Mouse (Mus musculus): ENCODE measurements around the gene Gdf15. TPM values are rescaled to one million over a fixed set of nuclear protein-coding genes. Genes with fewer than 3 reads are reported as not detected.

Gene Gdf15
- polyA plus RNA-seq, 1 experiment: 5.4 TPM

DNA sequence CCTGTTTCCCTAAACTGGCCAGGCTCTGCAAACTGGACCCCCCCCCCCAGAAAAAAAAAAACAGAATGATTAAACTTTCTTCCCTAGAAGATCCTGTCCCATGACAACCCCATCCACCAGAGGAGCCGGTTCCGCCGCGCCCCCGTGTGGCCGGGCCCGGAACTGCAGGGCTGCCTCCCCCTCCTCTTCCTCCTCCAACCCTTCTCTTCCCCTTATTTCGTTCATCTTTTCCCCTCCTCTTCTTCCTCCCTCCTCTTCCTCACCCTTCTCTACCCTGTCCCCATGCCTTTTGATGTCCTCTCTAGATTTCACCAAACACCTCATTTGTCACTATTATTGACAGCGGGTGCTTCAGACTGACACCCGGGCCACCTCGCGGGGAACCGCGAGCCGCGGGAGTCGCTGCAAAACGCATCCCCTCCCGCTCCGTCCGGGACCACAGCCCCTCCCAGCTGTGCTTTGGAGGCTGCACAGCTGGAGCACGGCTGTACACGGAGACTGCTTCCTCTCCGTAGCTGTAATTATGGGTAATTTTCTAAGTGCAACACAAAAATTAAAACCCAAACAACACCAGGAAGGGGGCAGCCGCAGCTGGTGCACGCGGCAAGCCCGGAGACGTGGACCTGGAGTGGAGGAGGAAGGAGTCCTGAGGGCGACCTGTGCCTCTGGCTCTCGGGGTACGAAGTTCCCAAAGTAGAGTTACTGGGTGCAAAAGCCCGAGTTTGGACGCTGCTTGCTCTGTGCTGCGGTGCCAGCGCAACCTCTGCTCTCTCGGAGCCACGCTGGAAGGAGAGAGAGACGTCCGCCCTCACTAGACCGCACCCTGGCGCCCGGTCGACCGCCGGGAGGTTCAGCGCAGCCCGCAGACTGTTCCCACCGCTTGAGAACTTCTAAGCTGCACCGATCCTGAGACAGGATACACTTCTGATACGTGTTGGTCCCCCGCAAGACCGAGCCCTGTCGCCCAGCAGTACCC is 21.2 kb downstream of the Gdf15 start:
- WGBS: under 1% methylated on average over 54 of the region's 54 CpGs
- Histone ChIP-seq H3K4me1 (ENCODE audit: control insufficient read depth, insufficient read depth, low read length) (peaks cover 19% of the 10 kb centered on the region), H3K4me3 (replicated peaks; ENCODE audit: extremely low read depth, low read depth, low read length) (peak overlapping the region; percentile 62)
- peak; percentile 33; the same call in 1 of the 2 replicates for TF ChIP-seq POLR2A (IDR thresholded peaks at IDR 0.05; ENCODE audit: borderline replicate concordance, extremely low read depth, low read depth, low read length)
- peak; percentile 61 for TF ChIP-seq CTCF (IDR thresholded peaks at IDR 0.05; ENCODE audit: insufficient read depth, low read length)
- peak; percentile 87 for DNase-seq

DNA sequence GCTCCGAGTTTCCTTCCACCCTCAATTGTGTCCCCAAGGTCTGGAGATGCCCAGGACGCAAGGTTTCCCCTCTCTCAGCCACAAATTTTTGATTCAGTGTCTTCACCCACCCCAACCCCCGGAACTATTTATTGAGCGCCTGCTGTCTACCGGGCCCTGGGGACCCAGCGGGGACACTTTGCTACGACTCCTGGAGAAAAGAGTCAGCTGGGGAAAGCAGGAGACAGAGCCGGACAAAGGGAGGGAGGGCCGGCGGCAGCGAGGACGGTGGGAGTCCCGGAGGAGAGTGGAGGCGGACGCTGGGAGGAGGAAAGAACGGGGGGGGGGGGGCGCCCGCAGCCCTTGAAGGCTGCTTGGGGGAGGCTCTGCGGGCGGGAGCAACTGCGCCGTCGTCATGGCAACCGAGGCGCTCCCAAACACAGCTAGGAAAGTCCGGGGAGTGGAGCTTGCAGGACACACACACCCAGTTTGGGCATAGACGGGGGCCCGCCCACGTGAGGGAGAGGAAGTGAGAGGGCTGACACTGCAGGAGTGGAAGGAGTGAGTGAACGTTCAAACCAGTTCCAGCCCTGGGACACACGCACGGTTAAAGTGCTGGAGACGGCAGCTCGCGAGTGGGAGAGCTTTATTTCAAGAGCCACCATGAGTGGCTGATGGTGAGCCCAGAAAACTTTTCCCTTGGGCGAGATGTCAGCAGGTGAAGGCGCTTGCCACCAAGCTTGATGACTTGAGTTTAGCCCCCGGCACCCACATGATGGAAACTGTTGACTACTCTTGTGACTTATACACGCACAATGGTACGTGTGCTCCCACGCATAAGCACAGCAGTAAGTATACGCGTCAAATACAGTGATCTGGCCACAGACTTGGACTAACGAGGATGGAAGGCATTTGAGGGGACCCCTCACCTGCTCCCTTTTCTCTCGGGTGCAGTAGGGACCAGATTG is 22.1 kb downstream of the Gdf15 start:
- TF ChIP-seq CTCF (IDR thresholded peaks at IDR 0.05; ENCODE audit: insufficient read depth, low read length) (no peak), POLR2A (IDR thresholded peaks at IDR 0.05; ENCODE audit: borderline replicate concordance, extremely low read depth, low read depth, low read length) (peak; percentile 88; the same call in 1 of the 2 replicates)
- under 1% methylated on average over 44 of the region's 45 CpGs for WGBS
- H3K4me3 ChIP-seq (replicated peaks; ENCODE audit: extremely low read depth, low read depth, low read length): peak overlapping the region; percentile 74
- H3K4me1 ChIP-seq (ENCODE audit: control insufficient read depth, insufficient read depth, low read length): peaks cover 19% of the 10 kb centered on the region
- peak; percentile 82 for DNase-seq

DNA sequence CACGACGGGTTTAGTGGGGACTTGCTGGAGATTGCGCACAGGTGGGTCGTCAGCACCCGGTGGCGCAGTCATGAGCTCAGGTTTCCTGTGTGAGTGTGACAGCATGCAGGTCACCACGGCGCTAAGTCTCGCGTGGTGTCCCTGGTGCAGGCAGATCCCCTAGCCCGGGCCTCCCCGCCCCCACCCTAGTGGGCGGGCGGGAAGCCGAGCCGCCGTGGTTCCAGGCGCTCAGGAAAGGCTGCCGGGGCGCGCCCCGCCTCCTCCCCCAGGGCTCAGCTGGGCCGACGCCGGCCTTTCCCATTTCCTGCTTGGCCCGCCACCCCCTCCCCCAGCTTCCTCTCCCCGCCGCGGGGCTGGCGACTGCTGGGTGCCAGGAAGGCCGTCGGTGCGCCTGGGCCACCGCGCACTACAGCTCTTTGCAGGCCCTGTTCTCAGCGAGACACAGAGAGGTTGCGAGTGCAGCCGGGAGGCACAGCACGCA is 22.8 kb downstream of the Gdf15 start:
- peak overlapping the region; percentile 74 for H3K4me3 ChIP-seq (replicated peaks; ENCODE audit: extremely low read depth, low read depth, low read length)
- TF ChIP-seq CTCF (IDR thresholded peaks at IDR 0.05; ENCODE audit: insufficient read depth, low read length) (no peak), POLR2A (IDR thresholded peaks at IDR 0.05; ENCODE audit: borderline replicate concordance, extremely low read depth, low read depth, low read length) (peak; percentile 83)
- under 1% methylated on average over 37 of the region's 39 CpGs for WGBS
- H3K4me1 ChIP-seq (ENCODE audit: control insufficient read depth, insufficient read depth, low read length): peaks cover 19% of the 10 kb centered on the region
- DNase-seq: peak; percentile 80

DNA sequence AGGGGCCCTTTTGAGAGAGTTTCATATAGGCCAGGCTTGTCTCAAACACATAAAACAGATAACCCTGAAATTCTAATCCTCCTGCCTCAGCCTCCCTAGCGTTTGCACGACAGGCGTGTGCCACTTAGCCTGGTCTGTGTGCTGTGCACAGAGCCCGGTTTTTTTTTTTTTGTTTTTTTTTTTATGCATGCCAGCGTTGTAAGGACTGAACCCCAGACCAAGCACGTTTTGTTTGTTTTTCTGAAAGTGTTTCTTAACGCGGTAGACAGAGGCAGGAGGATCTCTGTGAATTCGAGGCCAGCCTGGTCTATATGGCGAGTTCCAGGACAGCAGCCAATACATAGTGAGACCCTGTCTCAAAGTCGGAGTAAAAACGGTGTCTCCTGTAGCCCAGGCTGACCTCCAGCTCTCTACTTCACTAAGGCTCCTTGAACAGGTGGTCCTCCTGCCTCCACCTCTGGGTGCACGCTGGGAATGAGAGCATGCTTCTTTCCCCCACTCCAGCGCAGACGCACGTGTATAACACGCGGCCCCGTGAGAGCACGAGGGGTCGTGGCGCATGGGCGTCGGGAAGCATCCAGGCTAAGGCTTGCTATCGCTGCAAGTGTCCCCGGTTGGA is 23.4 kb downstream of the Gdf15 start, which contains the start of gene Ssbp4:
Gene Ssbp4 (minus strand): TSS at position 124 of the 619 bp plus-strand sequence.
- no peak for TF ChIP-seq CTCF (IDR thresholded peaks at IDR 0.05; ENCODE audit: insufficient read depth, low read length)
- no peak for TF ChIP-seq POLR2A (IDR thresholded peaks at IDR 0.05; ENCODE audit: borderline replicate concordance, extremely low read depth, low read depth, low read length)
- 3% methylated on average over 26 of the region's 26 CpGs for WGBS
- Histone ChIP-seq H3K4me3 (replicated peaks; ENCODE audit: extremely low read depth, low read depth, low read length) (peak within 1 kb of the TSS; percentile 91), H3K4me1 (ENCODE audit: control insufficient read depth, insufficient read depth, low read length) (peaks cover 19% of the 10 kb centered on the region)
- no peak for DNase-seq

DNA sequence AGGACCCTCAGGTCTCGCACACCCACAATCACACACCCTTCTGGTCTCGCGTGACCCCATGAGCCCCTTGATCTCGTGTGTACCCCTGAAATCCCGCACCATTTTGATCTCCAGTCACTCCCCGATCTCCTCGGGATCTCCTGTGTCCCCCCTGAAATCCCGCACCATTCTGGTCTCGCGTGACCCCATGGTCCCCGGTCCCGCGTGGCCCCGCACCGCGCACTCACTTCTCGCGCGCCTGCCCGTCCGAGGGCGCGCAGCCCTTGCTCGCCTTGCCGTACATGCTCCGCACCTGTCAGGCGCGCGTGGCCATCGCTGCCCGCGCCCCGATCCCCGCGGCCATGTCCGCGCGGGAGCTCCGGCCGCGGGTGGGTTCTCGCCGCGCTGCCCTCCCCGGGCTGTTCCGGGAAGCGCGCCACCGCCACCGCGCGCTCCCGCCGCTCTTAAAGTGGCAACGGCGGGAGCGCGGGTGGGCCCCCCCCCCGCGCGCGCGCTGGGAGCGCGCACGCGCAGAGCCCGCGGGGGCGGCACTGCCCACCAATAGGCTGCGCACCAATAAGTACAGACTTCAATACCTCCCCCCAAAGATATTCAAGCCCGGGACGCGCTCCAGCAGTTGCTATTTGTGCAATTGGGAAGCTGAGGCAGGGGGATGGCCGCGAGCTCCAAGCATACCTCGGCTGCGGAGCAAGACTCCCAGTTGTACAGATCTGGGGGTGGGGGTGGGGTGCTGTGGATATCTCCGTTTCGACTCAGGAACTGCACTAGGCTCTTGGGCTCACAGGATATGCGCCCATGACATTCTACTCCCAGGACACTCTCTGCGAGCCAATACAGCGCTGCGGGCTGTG is 24.1 kb downstream of the Gdf15 start:
- 1% methylated on average over 84 of the region's 84 CpGs for WGBS
- no peak for DNase-seq
- Histone ChIP-seq H3K4me3 (replicated peaks; ENCODE audit: extremely low read depth, low read depth, low read length) (peak overlapping the region; percentile 91), H3K4me1 (ENCODE audit: control insufficient read depth, insufficient read depth, low read length) (peaks cover 19% of the 10 kb centered on the region)
- TF ChIP-seq POLR2A (IDR thresholded peaks at IDR 0.05; ENCODE audit: borderline replicate concordance, extremely low read depth, low read depth, low read length): 0 out of 2 replicates have a peak, but pooled peaks have one; percentile 29
- no peak for TF ChIP-seq CTCF (IDR thresholded peaks at IDR 0.05; ENCODE audit: insufficient read depth, low read length)

DNA sequence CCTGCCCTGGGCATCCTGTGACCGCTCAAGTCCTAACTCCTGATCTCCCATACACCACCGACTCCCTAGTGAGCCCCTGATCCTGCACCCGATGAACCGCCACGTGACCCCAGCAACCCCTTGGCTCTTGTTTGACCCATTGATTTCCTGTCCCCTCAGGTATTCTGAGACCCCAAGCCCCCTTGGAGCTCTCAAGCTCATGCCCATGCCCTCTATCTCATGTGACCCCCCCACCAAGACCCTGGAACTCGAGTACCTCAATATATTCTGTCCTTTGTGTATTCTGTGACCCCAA is 24.7 kb downstream of the Gdf15 start:
- 11% methylated on average over 6 of the region's 6 CpGs for WGBS
- peak overlapping the region; percentile 91 for H3K4me3 ChIP-seq (replicated peaks; ENCODE audit: extremely low read depth, low read depth, low read length)
- TF ChIP-seq POLR2A (IDR thresholded peaks at IDR 0.05; ENCODE audit: borderline replicate concordance, extremely low read depth, low read depth, low read length) (no peak), CTCF (IDR thresholded peaks at IDR 0.05; ENCODE audit: insufficient read depth, low read length) (no peak)
- peaks cover 19% of the 10 kb centered on the region for H3K4me1 ChIP-seq (ENCODE audit: control insufficient read depth, insufficient read depth, low read length)
- no peak for DNase-seq

DNA sequence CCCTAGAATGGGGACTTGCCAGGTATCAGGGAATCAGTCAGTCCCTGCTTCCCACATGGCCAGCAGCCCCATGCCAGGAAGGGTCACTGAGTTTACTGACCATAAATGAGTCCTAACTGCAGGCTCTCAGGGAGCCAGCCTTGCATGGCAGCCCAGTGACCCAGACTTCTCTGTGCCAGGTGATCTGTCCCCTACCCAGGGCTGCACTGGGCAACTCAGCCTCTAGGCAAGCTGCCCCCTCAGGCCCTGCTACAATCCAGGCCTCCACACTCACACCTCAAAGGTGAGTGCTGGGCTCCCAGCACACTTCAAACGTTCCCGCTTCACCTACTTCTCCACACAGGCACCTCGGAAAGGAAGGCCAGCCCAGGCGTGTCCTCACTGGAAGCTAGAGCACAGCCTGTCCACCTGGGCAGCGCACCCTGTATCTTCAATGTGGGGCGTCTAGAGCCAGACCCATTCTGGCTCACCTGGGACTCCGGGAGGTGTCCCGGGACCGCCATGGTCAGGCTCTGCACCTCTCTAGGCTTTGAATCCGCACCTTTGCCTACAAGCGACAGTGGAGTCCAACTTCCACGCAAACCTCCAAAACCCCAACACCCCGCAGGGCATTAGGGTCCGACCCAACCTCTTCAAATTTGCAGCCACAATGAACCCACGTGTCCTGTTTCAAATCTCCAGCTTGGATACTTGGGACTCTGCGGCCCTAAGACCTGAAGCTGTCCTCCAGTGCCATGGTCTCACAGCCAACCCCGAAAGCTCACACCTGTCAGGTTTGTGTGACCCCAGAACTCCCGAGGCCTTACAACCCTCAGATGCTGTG is 25.3 kb downstream of the Gdf15 start:
- TF ChIP-seq POLR2A (IDR thresholded peaks at IDR 0.05; ENCODE audit: borderline replicate concordance, extremely low read depth, low read depth, low read length) (no peak), CTCF (IDR thresholded peaks at IDR 0.05; ENCODE audit: insufficient read depth, low read length) (no peak)
- 61% methylated on average over 18 of the region's 18 CpGs for WGBS
- DNase-seq: no peak

More for the DNA sequence above, 25.3 kb downstream of the Gdf15 start:
- H3K4me1 ChIP-seq (ENCODE audit: control insufficient read depth, insufficient read depth, low read length): peaks cover 19% of the 10 kb centered on the region
- peak overlapping the region; percentile 91 for H3K4me3 ChIP-seq (replicated peaks; ENCODE audit: extremely low read depth, low read depth, low read length)

All from lung, adult 2 months (tissue).